Mouse (Mus musculus): Measurements from ENCODE around the gene Myl4.
"Not testable (repeated sequence)": the region's sequence is repeated elsewhere in the genome, so short reads cannot be mapped to it uniquely, and the experiment has no call there.

The Myl4 gene

DNA sequence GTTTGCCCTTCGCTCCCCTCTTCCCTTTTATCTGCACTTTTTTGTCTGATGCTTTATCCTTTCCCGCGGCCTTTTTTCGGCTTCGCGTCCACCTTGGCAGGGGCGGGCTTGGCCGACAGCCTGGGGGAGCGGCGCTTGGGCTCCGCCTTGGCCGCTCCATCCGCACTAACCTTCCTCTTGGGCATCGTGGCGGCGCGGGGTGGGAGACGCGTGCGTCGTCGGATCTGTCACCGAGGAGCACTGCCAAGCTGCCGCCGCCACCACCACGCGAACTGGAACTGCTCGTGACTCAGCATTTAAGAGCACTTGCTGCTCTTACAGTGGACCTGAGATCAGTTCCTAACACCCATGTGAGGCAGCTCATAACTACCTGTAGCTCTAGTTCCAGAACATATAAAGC, 20.9 kb downstream of the Myl4 start:
- not testable (repeated sequence) for DNase-seq (ENCODE audit: low spot score)

DNA sequence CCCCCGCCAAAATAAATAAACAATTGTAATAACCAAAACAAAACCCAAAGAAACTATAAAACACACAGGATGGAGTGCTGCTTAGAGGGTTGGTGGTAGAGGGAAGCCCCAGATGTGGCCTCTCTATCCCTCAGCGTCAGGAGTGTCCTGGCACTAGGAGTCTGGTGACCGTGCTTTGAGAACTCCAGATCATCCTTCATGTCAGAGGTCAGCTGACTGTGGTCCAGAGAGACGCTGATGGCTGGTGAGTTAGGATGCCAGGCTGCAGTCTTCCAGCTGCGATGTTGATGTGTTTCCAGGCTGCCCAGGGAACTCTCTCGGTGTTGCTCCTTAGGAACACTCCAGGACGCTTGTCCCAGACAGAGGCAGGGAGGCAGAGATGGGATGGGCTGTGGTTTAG, 21.6 kb downstream of the Myl4 start:
- DNase-seq (ENCODE audit: low spot score): no peak

DNA sequence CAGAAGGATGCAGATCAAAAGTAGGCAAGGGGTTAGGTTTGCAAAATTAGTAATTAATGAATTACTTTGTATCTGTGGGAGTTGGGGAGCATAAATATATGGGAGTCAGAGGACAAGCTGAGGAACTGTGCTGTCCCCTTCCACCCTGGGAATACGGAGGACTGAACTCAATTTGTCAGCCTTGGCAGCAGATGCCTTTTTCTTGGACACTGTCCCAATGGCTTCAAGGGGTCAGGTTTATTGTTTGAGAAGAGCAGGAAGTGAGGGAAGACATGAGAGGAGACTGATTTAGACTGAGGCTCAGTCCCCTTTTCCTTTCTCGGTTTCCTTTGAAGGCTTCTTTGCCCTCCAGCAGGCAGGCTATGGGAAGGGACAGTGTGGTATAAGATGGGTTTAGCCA, 22.1 kb downstream of the Myl4 start:
- no peak for DNase-seq (ENCODE audit: low spot score)

DNA sequence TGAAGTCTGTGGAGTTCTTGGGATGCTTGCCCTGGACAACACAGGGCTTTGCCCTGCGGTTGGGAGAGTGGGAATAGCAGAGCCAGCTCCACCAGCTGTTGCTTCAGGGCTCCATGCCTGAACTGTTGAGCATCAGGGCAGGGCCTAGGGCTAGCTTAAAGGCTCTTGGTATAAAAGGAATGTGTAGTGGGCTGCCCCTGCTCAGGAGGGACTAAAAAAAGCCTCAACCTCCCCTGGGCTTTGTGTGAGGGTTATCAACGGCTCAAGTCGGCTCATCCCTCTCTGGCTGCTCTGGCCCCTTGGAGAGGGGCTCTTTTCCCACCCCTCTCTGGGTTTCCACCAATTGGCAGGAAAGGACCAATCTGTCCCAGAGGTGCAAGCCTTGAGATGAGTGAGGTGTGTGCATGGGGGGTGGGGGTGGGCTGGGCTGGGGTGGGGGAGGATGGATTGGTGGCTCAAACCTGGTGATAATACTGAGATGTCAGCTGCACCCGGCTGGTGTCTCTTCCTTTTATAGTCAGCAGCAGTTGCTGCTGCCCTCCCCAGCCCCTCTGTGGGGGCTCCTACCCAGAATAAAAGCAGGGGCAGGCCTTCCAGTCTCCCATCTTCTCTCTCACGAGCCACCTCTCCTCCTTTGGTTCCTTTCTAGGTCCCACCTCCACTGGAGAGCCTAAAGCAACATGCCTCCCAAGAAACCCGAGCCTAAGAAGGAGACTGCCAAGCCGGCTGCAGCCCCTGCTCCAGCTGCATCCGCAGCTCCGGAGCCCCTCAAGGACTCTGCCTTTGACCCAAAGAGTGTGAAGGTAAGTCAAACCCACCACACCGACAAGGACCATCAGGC, 26.5 kb downstream of the Myl4 start:
- no peak for DNase-seq (ENCODE audit: low spot score)

DNA sequence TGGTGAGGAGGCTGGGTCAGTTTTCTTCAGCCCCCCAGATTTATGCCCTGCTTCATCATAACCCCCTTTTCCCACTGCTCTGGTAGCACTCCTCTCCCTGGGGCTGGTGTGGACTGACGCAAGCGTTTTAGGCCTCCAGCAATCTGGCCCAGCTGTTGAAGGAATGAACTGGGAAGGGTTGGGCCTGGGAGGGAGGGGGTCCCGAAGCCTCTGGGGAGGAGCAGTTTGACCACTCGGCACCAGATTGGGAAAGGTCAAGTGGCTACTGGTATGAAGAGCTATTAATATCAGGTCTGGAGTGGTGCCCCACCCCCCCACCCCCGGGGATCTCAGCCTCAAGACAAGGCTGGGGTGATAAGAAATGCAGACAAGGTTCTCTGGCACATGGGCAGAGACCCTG, 27.6 kb downstream of the Myl4 start:
- DNase-seq (ENCODE audit: low spot score): no peak

DNA sequence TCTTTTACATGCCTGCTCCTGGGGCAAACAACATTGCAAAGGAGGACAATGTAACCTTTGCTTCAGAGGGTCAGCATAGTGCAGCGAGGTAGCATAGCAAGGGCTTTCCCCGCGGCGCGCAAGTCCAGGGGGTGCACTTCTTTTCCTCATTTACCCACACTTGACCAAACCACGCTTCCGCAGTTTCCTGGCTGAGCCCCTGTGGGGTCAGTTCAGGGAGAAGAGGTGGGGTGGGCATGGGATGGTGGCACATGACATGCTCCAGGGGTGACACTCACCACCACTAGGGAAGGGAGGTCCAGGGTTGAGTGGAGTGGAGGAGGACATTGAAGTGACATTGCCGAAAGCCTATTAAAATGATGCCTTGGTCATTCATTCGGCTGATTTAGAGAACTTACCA, 28.6 kb downstream of the Myl4 start:
- DNase-seq (ENCODE audit: low spot score): no peak

DNA sequence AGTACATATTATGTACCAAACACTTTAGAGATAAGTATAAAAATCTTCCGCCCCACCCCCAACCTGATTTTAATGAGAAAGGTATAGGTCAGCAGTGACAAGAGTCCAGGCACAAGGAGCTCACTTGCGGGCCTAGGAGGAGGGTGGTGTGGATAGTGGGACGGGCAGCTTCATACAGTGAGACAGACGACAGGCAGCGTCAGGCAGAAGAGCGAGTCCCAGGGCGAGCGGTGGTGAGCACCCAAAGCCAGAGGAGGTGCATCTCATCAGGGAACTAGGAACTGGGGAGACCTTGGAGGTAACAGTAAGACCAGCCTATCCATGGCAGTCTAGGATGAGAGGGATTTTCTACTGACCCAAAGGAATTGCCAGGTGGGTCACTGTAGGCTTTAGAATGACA, 29.1 kb downstream of the Myl4 start:
- DNase-seq (ENCODE audit: low spot score): no peak

DNA sequence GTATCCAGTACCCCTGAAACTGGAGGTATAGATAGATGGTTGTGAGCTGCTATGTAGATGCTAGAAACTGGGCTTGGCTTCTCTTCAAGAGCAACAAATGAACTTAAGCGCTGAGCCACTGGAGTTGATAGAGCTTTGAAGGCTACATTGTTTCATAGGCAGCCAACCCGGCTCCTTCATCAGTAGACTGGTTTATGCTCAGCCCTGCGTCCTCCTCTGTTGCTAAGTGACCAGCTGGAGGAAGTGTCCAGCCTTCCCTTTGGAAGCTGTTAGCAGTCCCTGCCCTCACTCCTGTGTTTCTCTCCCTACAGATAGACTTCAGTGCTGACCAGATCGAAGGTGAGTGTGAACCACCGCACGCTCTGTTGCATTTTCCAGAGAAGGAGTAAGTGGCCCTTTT, 29.6 kb downstream of the Myl4 start:
- no peak for DNase-seq (ENCODE audit: low spot score)

DNA sequence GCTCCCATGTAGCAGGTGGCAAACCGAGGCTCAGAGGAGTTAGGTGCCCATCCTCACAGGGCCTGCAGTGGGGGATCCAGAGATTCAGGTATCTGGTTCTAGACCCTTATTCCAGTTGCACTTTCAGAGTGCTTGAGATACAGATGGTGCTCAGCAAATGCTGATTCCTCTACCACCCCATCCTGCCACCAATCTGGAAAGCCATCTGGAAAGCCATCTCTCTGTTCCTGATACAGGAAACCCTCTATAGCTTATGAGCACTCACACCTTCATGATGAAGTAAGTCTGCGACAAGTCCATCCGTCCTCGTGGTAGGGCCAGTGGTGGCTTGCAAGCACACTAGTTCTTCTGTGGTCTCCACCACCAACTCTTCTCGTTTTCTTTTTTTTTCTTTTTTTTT, 30.1 kb downstream of the Myl4 start:
- no peak for DNase-seq (ENCODE audit: low spot score)

DNA sequence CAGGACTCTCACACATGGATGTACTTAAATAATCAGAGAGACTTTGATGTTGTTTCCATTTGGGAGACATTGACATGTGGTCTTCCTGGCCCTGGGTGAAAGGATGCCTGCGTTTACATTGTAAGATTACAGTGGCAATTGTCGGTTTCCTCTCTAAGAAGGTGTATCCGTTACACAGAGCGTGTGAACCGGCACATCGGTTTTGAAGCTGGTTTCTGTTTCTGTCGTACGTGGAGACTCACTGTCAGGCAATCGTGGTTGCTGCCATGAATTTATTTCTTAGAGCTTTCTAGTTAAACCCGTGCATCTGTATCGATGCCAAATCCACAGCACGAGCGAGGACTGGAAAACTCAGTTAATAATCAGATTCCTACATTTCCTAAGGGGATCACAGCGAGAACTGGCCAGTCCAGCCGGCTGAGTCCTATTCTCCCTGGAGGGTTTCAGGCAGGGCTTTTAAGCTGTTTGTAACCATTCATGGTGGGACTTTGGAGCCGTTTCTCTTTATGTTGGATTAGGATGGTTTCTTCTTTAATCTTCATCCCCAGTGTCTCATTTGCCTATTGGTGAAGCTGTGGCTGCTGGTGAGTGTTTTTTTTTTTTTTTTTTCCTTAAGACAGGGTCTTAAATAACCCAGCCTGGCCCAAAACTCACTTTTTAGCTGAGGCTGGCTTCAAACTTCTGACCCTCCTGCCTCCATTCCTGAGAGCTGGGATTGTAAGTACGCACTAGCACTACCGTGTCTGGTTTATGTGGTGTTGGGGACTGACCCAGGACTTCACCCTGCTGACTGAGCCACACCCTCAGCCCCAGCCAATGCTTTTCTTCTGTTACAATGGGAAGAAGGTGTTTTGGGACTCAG, 31.2 kb downstream of the Myl4 start:
- no peak for DNase-seq (ENCODE audit: low spot score)

DNA sequence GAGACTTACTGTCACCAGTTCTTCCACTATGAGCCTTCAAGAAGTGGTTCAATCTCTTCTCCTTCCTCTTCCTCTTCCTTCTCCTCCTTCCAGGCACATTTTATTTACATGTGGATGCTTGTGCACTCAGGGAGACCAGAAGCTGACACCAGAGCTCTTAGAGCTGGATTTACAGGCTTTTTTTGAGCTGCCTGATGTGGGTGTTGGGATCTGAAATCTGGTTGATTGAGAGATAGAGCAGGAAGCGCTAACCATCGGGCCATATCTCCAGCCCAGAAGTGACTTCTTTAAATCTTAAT, 31.8 kb downstream of the Myl4 start:
- DNase-seq (ENCODE audit: low spot score): no peak

DNA sequence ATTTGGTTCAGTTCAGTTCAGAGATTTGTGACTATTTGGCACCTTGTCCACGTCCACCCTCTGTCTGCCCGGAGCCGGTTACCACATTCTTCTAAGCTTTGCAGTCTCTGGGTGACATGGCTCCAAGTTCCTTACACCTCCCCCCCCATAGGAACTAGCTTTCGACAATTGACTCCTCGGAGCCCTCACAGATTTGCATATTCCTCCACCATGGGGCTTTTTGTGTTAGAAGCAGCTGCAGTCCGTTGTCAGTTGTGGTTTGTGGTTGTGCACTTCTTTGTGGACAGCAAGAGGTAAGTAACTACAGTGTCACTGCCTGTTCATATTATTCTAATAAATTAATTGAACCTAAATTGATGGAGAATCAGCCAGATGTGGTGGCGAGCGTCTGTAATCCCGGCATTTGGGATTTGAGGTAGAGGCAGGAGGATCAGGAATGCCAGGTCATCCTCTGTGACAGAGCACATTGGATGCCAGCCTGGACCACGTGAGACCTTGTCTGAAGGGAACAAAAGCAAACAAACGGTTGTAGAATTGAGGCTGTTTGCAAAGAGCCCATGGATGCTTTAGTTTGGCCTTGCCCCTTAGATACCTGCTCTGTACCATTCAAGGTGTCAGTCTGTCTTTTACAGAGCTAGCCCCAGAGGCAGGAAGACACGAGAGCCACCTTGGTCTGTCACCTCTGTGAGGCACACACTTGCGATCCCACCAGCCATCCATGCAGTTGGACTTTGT, 32.3 kb downstream of the Myl4 start:
- no peak for DNase-seq (ENCODE audit: low spot score)

DNA sequence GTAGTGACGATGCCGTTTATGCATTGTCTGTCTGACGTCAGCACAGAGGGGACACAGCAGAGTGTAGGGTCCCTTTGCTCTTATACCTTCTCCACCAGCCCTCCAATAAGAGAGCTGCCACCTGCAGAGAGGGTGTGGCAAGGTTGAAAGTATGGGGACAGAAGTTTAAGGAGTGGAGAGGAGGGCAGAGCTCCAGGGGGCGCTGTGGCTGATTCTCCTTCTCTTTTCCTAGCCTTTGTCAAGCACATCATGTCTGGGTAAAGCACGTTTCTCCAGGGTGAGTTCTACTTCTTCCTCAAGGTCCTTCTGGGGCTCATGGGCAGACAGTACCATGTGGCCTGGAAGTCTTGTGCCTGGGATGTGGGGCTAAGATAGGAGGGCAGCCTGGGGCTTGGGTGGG, 35.0 kb downstream of the Myl4 start:
- DNase-seq (ENCODE audit: low spot score): no peak

DNA sequence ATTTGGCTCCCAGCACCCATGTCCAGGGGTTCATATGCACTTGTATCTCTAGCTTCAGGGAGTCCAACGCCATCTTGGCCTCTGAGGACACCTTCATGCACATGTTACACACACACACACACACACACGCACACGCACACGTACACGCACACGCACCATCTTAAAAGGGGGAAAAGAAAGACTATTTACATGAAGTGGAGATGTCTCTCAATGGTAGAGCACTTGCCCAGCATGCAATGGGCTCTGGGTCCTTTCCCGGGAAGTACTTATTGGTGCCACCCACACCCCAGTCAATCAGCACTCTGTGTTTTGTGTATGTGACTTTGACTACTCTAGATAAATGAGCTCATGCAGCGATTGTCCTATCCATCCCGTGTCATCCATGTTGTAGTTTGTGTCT, 37.4 kb downstream of the Myl4 start:
- no peak for DNase-seq (ENCODE audit: low spot score)

DNA sequence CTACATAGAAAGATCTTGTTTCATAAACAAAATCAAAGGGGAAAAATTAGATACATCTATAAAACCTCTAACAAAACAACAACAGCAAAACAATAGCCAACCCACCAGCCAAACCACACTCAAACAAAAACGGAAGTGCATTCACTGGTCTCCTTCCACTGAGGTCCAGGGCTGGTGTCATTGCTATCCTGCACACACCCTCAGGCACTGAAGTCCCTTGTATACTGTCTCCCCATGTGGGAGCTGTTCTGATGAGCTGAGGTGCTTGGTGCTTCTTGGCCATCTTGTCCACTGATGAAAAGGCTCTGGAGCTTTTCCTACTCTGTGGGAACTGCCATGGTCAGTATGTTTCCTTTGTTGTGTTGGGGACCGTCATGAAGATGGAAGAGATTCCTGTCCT, 38.0 kb downstream of the Myl4 start:
- no peak for DNase-seq (ENCODE audit: low spot score)

DNA sequence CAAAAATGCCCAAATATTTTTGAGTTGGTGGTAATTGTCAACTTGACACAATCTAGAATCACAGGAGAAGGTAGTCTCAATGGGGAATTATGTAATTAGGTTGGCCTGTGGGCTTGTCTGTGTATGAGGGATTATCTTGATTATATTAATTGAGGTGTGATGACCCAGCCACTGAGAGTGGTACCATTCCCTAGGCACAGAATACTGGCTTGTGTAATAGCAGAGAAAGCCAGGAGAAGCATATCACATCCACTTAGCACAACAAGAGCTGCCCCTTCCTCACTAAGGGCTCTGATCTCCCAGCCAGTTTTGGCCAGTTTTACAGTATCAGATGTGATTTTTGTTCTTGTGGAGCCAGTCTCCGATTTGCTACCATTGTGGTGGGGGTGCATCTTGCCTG, 39.1 kb downstream of the Myl4 start:
- DNase-seq (ENCODE audit: low spot score): no peak

DNA sequence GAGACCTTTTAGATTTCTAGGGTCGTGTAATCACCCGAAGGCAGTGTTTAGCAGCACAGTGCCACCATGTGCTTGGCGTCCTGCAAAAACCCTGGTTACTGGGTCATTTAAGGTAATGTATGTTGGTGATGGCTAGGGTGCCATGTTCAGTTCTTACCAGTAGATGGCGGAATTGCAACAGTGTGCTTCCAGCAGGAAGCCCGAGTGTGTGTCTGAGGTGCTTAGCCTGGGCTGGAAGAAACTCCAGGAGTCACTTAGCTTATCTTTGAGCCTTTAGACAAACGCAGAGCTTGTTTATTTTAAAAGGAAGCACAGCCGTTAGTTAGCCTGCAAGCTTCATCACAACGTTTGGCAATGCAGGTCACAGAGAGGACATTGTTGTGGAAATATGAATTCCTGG, 39.7 kb downstream of the Myl4 start:
- no peak for DNase-seq (ENCODE audit: low spot score)

DNA sequence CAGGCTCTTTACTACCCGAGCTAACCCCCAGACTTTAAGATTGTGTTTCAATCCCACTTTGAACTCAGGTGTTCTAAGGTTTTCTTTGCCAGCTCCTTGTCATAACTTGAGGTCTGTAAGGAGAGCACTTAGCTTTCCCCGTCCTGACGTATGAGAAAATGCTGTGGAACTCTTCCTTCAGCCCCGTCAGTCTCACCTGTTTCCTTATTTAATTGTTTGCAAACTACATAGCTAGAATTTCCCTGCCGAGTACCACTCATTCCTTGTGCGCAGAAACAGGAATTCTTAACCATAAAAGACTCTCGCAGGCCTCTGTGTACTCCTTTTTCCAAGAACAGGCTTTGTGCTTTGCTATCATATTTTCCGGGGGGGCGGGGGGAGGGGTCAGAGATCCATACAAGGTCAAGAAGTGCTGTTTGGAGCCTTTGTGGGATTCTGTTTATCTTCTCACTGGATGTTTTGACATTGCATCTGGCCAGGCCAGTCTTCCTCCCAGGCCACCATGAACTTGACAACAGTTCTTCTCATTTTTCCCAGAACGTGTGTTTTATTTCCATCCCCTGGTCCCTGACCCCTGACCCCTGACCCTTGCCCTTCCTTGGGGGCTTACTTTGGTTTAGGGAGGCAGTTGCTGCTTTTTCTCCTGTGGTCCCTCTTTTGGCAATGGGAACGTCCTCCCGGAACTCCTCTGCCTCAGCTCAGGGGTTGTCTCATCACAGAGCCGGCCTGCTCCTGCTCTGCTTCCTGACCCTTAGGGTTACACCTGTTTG, 41.8 kb downstream of the Myl4 start:
- DNase-seq (ENCODE audit: low spot score): no peak

DNA sequence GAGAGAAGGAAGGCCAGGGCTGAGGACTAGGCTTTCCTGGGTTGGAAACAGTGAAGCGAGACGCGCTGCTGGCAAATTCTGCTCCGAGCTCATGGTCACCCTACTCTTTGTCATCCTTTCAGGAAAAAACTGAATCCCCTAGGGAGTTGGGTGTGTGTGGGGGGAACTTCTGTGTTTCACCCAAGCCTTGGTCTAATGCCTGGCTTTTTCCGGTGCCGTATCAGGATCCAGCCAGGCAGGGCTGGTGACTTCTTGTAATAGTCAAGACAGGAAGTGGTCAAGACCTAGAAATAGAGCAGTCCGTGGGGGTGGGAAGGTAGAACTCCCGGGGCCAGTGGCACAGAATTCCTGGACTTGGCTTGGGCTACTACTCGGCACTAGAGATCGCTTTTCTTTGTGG, 45.9 kb downstream of the Myl4 start:
- no peak for DNase-seq (ENCODE audit: low spot score)

DNA sequence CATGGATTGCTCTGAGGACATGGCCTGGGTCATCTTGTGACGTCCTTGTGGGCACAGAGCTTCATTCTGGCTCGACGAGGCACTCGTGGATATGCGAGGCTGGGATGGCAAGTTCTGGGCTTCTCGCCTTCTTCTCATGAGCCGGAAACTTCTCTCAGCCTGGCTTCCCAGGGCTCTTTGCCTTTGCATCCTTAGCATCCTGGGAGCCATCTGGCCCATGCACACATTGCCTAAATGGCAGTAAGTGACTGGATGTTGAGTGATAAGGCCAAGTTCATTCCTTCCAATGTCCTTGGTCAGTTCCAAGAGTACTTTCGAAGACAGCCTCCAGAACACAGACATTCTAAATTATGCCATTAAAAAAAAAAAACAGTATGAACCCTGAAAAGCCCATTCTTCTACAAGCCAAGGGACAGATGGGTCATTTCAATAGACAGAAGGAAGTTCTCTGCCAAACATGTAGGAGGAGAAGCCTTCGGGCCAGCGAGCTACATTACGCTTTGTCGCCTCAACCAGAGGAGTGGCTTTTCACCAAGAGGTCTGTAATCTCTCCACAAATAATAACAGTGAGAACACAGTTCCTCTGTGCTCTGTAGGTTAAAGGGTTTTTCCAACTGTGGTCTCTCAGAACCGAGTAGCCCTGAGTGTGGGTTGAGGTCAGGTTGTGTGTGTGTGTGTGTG, 48.9 kb downstream of the Myl4 start:
- no peak for DNase-seq (ENCODE audit: low spot score)

DNA sequence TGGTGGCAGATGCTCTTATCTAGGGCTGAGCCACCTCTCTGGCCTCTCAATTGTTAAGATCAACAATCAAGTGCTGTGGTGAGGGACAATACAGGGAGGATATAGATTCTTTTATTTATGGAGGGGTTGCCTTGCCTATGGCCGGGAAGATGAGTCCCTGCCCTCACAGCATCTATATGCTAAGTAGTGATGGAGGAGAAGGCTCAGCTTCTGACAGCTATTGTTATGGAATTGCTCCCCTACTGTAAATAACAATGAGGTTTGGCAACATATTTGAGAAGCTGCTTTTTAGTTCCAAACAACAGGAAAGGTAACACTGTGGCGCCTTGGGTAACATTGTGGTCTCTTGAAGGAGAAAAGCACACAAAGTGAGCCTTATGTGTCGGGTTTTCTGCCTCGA, 50.2 kb downstream of the Myl4 start:
- DNase-seq (ENCODE audit: low spot score): no peak

DNA sequence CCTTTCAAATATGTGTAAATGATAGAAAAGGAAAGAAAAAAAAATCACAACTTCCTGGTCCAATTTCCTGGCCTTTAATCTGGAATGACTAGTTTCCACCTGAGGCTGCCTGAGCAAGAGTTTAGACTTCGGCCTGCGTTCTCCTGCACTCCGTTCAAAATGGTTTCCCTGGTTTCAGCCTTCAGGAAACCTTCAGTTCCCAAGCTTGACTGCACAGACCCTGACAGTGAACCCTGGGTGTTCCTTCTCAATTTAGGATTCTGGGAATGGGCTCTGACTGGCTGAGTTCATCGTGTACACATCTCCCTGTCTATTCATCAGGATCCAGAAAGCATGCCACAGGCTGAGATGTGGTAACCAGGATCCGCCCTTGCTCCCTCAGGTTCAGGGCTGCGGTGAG, 53.7 kb downstream of the Myl4 start:
- no peak for DNase-seq (ENCODE audit: low spot score)
